Mouse (Mus musculus) embryonic facial prominence, embryonic 11.5 days (tissue): ENCODE results near the gene Necap2. TPM values are rescaled to one million over a fixed set of nuclear protein-coding genes. Genes with fewer than 3 reads are reported as not detected.
A peak's percentile ranks its signal among the peaks of the same experiment; 100 is the strongest.

Source experiments
- ATAC-seq: fragments of 200-750 bp; cut with Nextera tagmentation; replicated peaks from 2 replicates; pipeline ENCODE4 v1.8.0; 2017; ENCODE audit warnings: low read depth; ENCODE audit not compliant: insufficient number of reproducible peaks, low FRiP score, low TSS enrichment
- DNase-seq: peaks from one replicate; pipeline ENCODE4 v3.0.0-alpha.2; 2015; ENCODE audit warnings: low spot score
- H3K27ac ChIP-seq: fragments of 300-500 bp; sonication (generic); replicated peaks from 2 replicates; pipeline ENCODE4 v1.5.1; 2014; ENCODE audit warnings: mild to moderate bottlenecking, low read depth, low read length, control low read depth
- H3K27me3 ChIP-seq: fragments of 300-500 bp; sonication (generic); 2 replicates; pipeline ENCODE4 v1.6.1; 2014; ENCODE audit warnings: mild to moderate bottlenecking, low read length, moderate library complexity, mixed read lengths; ENCODE audit not compliant: control insufficient read depth, insufficient read depth
- H3K36me3 ChIP-seq: fragments of 300-500 bp; sonication (generic); replicated peaks from 2 replicates; pipeline ENCODE4 v1.6.1; 2014; ENCODE audit warnings: low read depth, mild to moderate bottlenecking, low read length, moderate library complexity, mixed read lengths; ENCODE audit not compliant: control insufficient read depth, insufficient read depth
- H3K4me1 ChIP-seq: fragments of 300-500 bp; sonication (generic); 2 replicates; pipeline ENCODE4 v1.6.1; 2014; ENCODE audit warnings: low read length, mixed read lengths; ENCODE audit not compliant: control insufficient read depth, insufficient read depth
- H3K4me2 ChIP-seq: fragments of 300-500 bp; sonication (generic); 2 replicates; pipeline ENCODE4 v1.6.1; 2014; ENCODE audit warnings: low read depth, mild to moderate bottlenecking, control low read depth, low read length, moderate library complexity
- H3K4me3 ChIP-seq: fragments of 300-500 bp; sonication (generic); 2 replicates; pipeline ENCODE4 v1.5.1; 2014; ENCODE audit warnings: low read depth, low read length, control low read depth
- H3K9ac ChIP-seq: fragments of 300-500 bp; sonication (generic); replicated peaks from 2 replicates; pipeline ENCODE4 v1.6.1; 2014; ENCODE audit warnings: mild to moderate bottlenecking, control low read depth, low read length
- H3K9me3 ChIP-seq: fragments of 300-500 bp; sonication (generic); replicated peaks from 2 replicates; pipeline ENCODE4 v1.6.1; 2016; ENCODE audit warnings: mild to moderate bottlenecking, low read length, inconsistent platforms, mixed read lengths; ENCODE audit not compliant: control insufficient read depth
- WGBS: fragments of 180-500 bp; shearing (Covaris S2); extraction: QIAGEN DNeasy Blood & Tissue Kit; methylation state at CpG from one replicate; pipeline ENCODE4 v1.1.7; 2014; 5-methylcytosine and 5-hydroxymethylcytosine counted together
- polyA plus RNA-seq: library from polyadenylated mRNA; unstranded; fragments of >200 nt; fragmentation: Nextera tagmentation; extraction: Ambion mirVana; gene quantifications from 2 replicates; pipeline ENCODE4 v1.2.1, GENCODE M21; 2014

Gene Necap2
- polyA plus RNA-seq, 1 experiment from 2014 or later = 57.0 TPM

- Histone ChIP-seq H3K9ac (no peak overlapping the region), H3K4me1 (no peaks in the 10 kb centered on the region), H3K27ac (no peak overlapping the region), H3K4me2 (no peak overlapping the region), H3K27me3 (no peaks in the 10 kb centered on the region), H3K36me3 (peaks cover 3% of the 10 kb centered on the region; the same call in 1 of the 2 replicates), H3K4me3 (no peak overlapping the region), H3K9me3 (no peaks in the 10 kb centered on the region)
- DNase-seq = peak; percentile 23
- 31% methylated on average over 10 of the region's 10 CpGs for WGBS
- ATAC-seq = no peak
Observed at GRCm38 (mm10) chr4:141108196-141108732, 30.1 kb upstream of the Necap2 start.

- Histone ChIP-seq H3K4me2 (no peak overlapping the region), H3K4me3 (no peak overlapping the region), H3K27ac (no peak overlapping the region), H3K9ac (no peak overlapping the region), H3K9me3 (no peaks in the 10 kb centered on the region), H3K36me3 (no peaks in the 10 kb centered on the region), H3K27me3 (no peaks in the 10 kb centered on the region), H3K4me1 (no peaks in the 10 kb centered on the region)
- no peak for DNase-seq
- no peak for ATAC-seq
- 86% methylated on average over 16 of the region's 16 CpGs for WGBS
Observed at GRCm38 (mm10) chr4:141106526-141107183, 28.5 kb upstream of the Necap2 start.

GRCm38 (mm10) chr4:141101855-141102254 is 23.7 kb upstream of the Necap2 start:
- Histone ChIP-seq H3K4me3 (no peak overlapping the region), H3K4me2 (no peak overlapping the region), H3K27me3 (no peaks in the 10 kb centered on the region), H3K9ac (no peak overlapping the region), H3K36me3 (no peaks in the 10 kb centered on the region), H3K27ac (no peak overlapping the region), H3K9me3 (no peaks in the 10 kb centered on the region), H3K4me1 (no peaks in the 10 kb centered on the region)
- DNase-seq (peak; percentile 42), ATAC-seq (no peak)
- WGBS = 64% methylated on average over 6 of the region's 6 CpGs

- Histone ChIP-seq H3K9ac (no peak overlapping the region), H3K9me3 (no peaks in the 10 kb centered on the region), H3K4me3 (no peak overlapping the region), H3K36me3 (no peaks in the 10 kb centered on the region), H3K4me2 (no peak overlapping the region), H3K27me3 (no peaks in the 10 kb centered on the region), H3K4me1 (no peaks in the 10 kb centered on the region), H3K27ac (no peak overlapping the region)
- DNase-seq = no peak
- WGBS = 91% methylated on average over 9 of the region's 9 CpGs
- no peak for ATAC-seq
Observed at GRCm38 (mm10) chr4:141101291-141101690, 23.1 kb upstream of the Necap2 start.

GRCm38 (mm10) chr4:141099956-141100355 is 21.8 kb upstream of the Necap2 start:
- H3K27me3 ChIP-seq = no peaks in the 10 kb centered on the region
- H3K36me3 ChIP-seq = no peaks in the 10 kb centered on the region
- no peak overlapping the region for H3K27ac ChIP-seq
- 79% methylated on average over 5 of the region's 5 CpGs for WGBS
- H3K9ac ChIP-seq = no peak overlapping the region
- no peak overlapping the region for H3K4me2 ChIP-seq
- ATAC-seq (no peak), DNase-seq (no peak)
- no peak overlapping the region for H3K4me3 ChIP-seq
- no peaks in the 10 kb centered on the region for H3K9me3 ChIP-seq
- H3K4me1 ChIP-seq = no peaks in the 10 kb centered on the region

- DNase-seq = no peak
- ATAC-seq = no peak
- Histone ChIP-seq H3K27ac (no peak overlapping the region), H3K4me2 (no peak overlapping the region), H3K4me3 (no peak overlapping the region), H3K9ac (no peak overlapping the region), H3K36me3 (no peaks in the 10 kb centered on the region), H3K4me1 (no peaks in the 10 kb centered on the region), H3K9me3 (no peaks in the 10 kb centered on the region), H3K27me3 (no peaks in the 10 kb centered on the region)
- WGBS = 79% methylated on average over 4 of the region's 4 CpGs
Observed at GRCm38 (mm10) chr4:141098935-141099334, 20.8 kb upstream of the Necap2 start.

GRCm38 (mm10) chr4:141096710-141097109 is 18.6 kb upstream of the Necap2 start:
- Histone ChIP-seq H3K36me3 (no peaks in the 10 kb centered on the region), H3K27me3 (no peaks in the 10 kb centered on the region), H3K4me1 (no peaks in the 10 kb centered on the region), H3K9me3 (no peaks in the 10 kb centered on the region), H3K4me2 (no peak overlapping the region), H3K9ac (no peak overlapping the region), H3K27ac (no peak overlapping the region), H3K4me3 (no peak overlapping the region)
- no peak; the same call in 1 of the 2 replicates for ATAC-seq
- no peak for DNase-seq
- WGBS = 17% methylated on average over 9 of the region's 9 CpGs

- no peaks in the 10 kb centered on the region for H3K4me1 ChIP-seq
- no peak overlapping the region for H3K4me2 ChIP-seq
- H3K27me3 ChIP-seq = no peaks in the 10 kb centered on the region
- H3K36me3 ChIP-seq = no peaks in the 10 kb centered on the region
- WGBS = 78% methylated on average over 9 of the region's 10 CpGs
- H3K9ac ChIP-seq = no peak overlapping the region
- no peak for ATAC-seq
- no peak overlapping the region for H3K4me3 ChIP-seq
- H3K27ac ChIP-seq = no peak overlapping the region
- DNase-seq = no peak
- no peaks in the 10 kb centered on the region for H3K9me3 ChIP-seq
Observed at GRCm38 (mm10) chr4:141095016-141095415, 16.9 kb upstream of the Necap2 start.
